Mouse (Mus musculus) hindbrain, embryonic 15.5 days (tissue): ENCODE data around the gene Gatad2b. TPM values are rescaled to one million over a fixed set of nuclear protein-coding genes. Genes with fewer than 3 reads are reported as not detected.
A peak's percentile ranks its signal among the peaks of the same experiment; 100 is the strongest.

ENCODE experiments used
- ATAC-seq: fragments of 200-750 bp; cut with Nextera tagmentation; 2 replicates; pipeline ENCODE4 v1.8.0; 2017; ENCODE audit warnings: low read depth, moderate number of reproducible peaks, moderate TSS enrichment; ENCODE audit not compliant: low FRiP score
- H3K27ac ChIP-seq: fragments of 300-500 bp; sonication (generic); replicated peaks from 2 replicates; pipeline ENCODE4 v1.5.1; 2015; ENCODE audit warnings: mild to moderate bottlenecking, inconsistent platforms
- H3K27me3 ChIP-seq: fragments of 300-500 bp; sonication (generic); 2 replicates; pipeline ENCODE4 v1.6.1; 2015; ENCODE audit warnings: control low read depth, inconsistent platforms
- H3K36me3 ChIP-seq: fragments of 300-500 bp; sonication (generic); 2 replicates; pipeline ENCODE4 v1.6.1; 2015; ENCODE audit warnings: control low read depth, inconsistent platforms
- H3K4me1 ChIP-seq: fragments of 300-500 bp; sonication (generic); replicated peaks from 2 replicates; pipeline ENCODE4 v1.6.1; 2015; ENCODE audit warnings: control low read depth, inconsistent platforms
- H3K4me2 ChIP-seq: fragments of 300-500 bp; sonication (generic); 2 replicates; pipeline ENCODE4 v1.6.1; 2015; ENCODE audit warnings: moderate library complexity, mild to moderate bottlenecking, inconsistent platforms
- H3K4me3 ChIP-seq: fragments of 300-500 bp; sonication (generic); 2 replicates; pipeline ENCODE4 v1.5.1; 2015; ENCODE audit warnings: mild to moderate bottlenecking, inconsistent platforms
- H3K9ac ChIP-seq: fragments of 300-500 bp; sonication (generic); 2 replicates; pipeline ENCODE4 v1.6.1; 2015; ENCODE audit warnings: inconsistent platforms
- H3K9me3 ChIP-seq: fragments of 300-500 bp; sonication (generic); 2 replicates; pipeline ENCODE4 v1.6.1; 2016; ENCODE audit warnings: control low read depth, inconsistent platforms
- WGBS: fragments of 180-500 bp; shearing (Covaris S2); methylation state at CpG from one replicate; pipeline ENCODE4 v1.1.7; 2015; 5-methylcytosine and 5-hydroxymethylcytosine counted together
- polyA plus RNA-seq: library from polyadenylated mRNA; unstranded; fragments of >200 nt; fragmentation: Nextera tagmentation; extraction: Ambion mirVana; gene quantifications from 2 replicates; pipeline ENCODE4 v1.2.1, GENCODE M21; 2015

Gatad2b gene
- polyA plus RNA-seq, 1 experiment from 2014 or later, result 11.1 TPM

GRCm38 (mm10) chr3:90388726-90389510 lies 95.9 kb downstream of the Gatad2b start:
- WGBS, result 3% methylated on average over 51 of the region's 53 CpGs
- ATAC-seq, result peak; percentile 77
- H3K9ac ChIP-seq, result peak overlapping the region; percentile 82

GRCm38 (mm10) chr3:90389511-90390490 lies 96.8 kb downstream of the Gatad2b start, which contains the start of gene Slc27a3:
TSS of gene Slc27a3 (minus strand) at chr3:90389938.
- peak; percentile 76 for ATAC-seq

More at GRCm38 (mm10) chr3:90388726-90389510, 95.9 kb downstream of the Gatad2b start:
- Histone ChIP-seq H3K9me3 (no peaks in the 10 kb centered on the region), H3K27me3 (no peaks in the 10 kb centered on the region), H3K27ac (peak overlapping the region; percentile 95), H3K4me1 (peaks cover 36% of the 10 kb centered on the region), H3K4me2 (peak overlapping the region; percentile 73), H3K36me3 (peaks cover 35% of the 10 kb centered on the region), H3K4me3 (peak overlapping the region; percentile 58)

GRCm38 (mm10) chr3:90391004-90391403 lies 98.0 kb downstream of the Gatad2b start:
- Histone ChIP-seq H3K36me3 (peaks cover 46% of the 10 kb centered on the region), H3K27me3 (no peaks in the 10 kb centered on the region), H3K9me3 (no peaks in the 10 kb centered on the region), H3K4me1 (peaks cover 36% of the 10 kb centered on the region), H3K4me3 (no peak overlapping the region), H3K9ac (0 out of 2 replicates have a peak overlapping the region, but pooled peaks have one; percentile 82), H3K27ac (0 out of 2 replicates have a peak overlapping the region, but pooled peaks have one; percentile 95), H3K4me2 (peak overlapping the region; percentile 73; the same call in 1 of the 2 replicates)
- no peak for ATAC-seq
- 75% methylated on average over 4 of the region's 4 CpGs for WGBS

More at GRCm38 (mm10) chr3:90389511-90390490, 96.8 kb downstream of the Gatad2b start, which contains the start of gene Slc27a3:
- WGBS, result under 1% methylated on average over 52 of the region's 55 CpGs
- Histone ChIP-seq H3K36me3 (peaks cover 44% of the 10 kb centered on the region), H3K9me3 (no peaks in the 10 kb centered on the region), H3K27ac (peak within 1 kb of the TSS; percentile 95), H3K4me3 (peak within 1 kb of the TSS; percentile 58), H3K4me2 (peak within 1 kb of the TSS; percentile 73), H3K27me3 (no peaks in the 10 kb centered on the region), H3K9ac (peak within 1 kb of the TSS; percentile 82), H3K4me1 (peaks cover 36% of the 10 kb centered on the region)

GRCm38 (mm10) chr3:90391941-90392340 lies 99.0 kb downstream of the Gatad2b start:
- 92% methylated on average over 8 of the region's 8 CpGs for WGBS
- Histone ChIP-seq H3K36me3 (peaks cover 51% of the 10 kb centered on the region), H3K9me3 (no peaks in the 10 kb centered on the region), H3K4me1 (peaks cover 32% of the 10 kb centered on the region), H3K27ac (no peak overlapping the region), H3K27me3 (no peaks in the 10 kb centered on the region), H3K9ac (no peak overlapping the region), H3K4me3 (no peak overlapping the region), H3K4me2 (no peak overlapping the region)
- ATAC-seq, result no peak

GRCm38 (mm10) chr3:90392661-90393060 lies 99.7 kb downstream of the Gatad2b start:
- no peak overlapping the region for H3K4me3 ChIP-seq
- no peak for ATAC-seq
- no peak overlapping the region for H3K4me2 ChIP-seq
- H3K36me3 ChIP-seq, result peaks cover 57% of the 10 kb centered on the region
- no peak overlapping the region for H3K9ac ChIP-seq
- WGBS, result 90% methylated on average over 3 of the region's 3 CpGs
- H3K27me3 ChIP-seq, result no peaks in the 10 kb centered on the region
- no peaks in the 10 kb centered on the region for H3K9me3 ChIP-seq
- H3K4me1 ChIP-seq, result peaks cover 25% of the 10 kb centered on the region
- no peak overlapping the region for H3K27ac ChIP-seq

- no peaks in the 10 kb centered on the region for H3K9me3 ChIP-seq
- no peak for ATAC-seq
- no peak overlapping the region for H3K4me3 ChIP-seq
- no peak overlapping the region for H3K4me2 ChIP-seq
- H3K36me3 ChIP-seq, result peaks cover 82% of the 10 kb centered on the region
- peaks cover 3% of the 10 kb centered on the region for H3K4me1 ChIP-seq
- no peak overlapping the region for H3K27ac ChIP-seq
- no peaks in the 10 kb centered on the region for H3K27me3 ChIP-seq
- H3K9ac ChIP-seq, result no peak overlapping the region
- 91% methylated on average over 3 of the region's 3 CpGs for WGBS
Observed at GRCm38 (mm10) chr3:90395629-90396028, 102.7 kb downstream of the Gatad2b start.

GRCm38 (mm10) chr3:90400993-90401392 lies 108.0 kb downstream of the Gatad2b start:
- Histone ChIP-seq H3K9ac (no peak overlapping the region), H3K4me2 (no peak overlapping the region), H3K27ac (no peak overlapping the region), H3K27me3 (no peaks in the 10 kb centered on the region), H3K9me3 (no peaks in the 10 kb centered on the region), H3K36me3 (peaks cover 83% of the 10 kb centered on the region), H3K4me1 (no peaks in the 10 kb centered on the region), H3K4me3 (no peak overlapping the region)
- no peak for ATAC-seq
- WGBS, result 85% methylated on average over 4 of the region's 4 CpGs

GRCm38 (mm10) chr3:90404121-90404520 lies 111.1 kb downstream of the Gatad2b start:
- Histone ChIP-seq H3K9ac (no peak overlapping the region), H3K4me1 (no peaks in the 10 kb centered on the region), H3K9me3 (no peaks in the 10 kb centered on the region), H3K27ac (no peak overlapping the region), H3K27me3 (no peaks in the 10 kb centered on the region), H3K4me2 (no peak overlapping the region), H3K4me3 (no peak overlapping the region), H3K36me3 (peaks cover 90% of the 10 kb centered on the region)
- 90% methylated on average over 3 of the region's 3 CpGs for WGBS
- no peak for ATAC-seq

- 88% methylated on average over 4 of the region's 4 CpGs for WGBS
- no peak overlapping the region for H3K4me3 ChIP-seq
- no peak overlapping the region for H3K27ac ChIP-seq
- no peaks in the 10 kb centered on the region for H3K4me1 ChIP-seq
- H3K9me3 ChIP-seq, result no peaks in the 10 kb centered on the region
- H3K36me3 ChIP-seq, result peaks cover 90% of the 10 kb centered on the region
- ATAC-seq, result no peak
- no peak overlapping the region for H3K9ac ChIP-seq
- no peak overlapping the region for H3K4me2 ChIP-seq
- no peaks in the 10 kb centered on the region for H3K27me3 ChIP-seq
Observed at GRCm38 (mm10) chr3:90404609-90405008, 111.6 kb downstream of the Gatad2b start.

GRCm38 (mm10) chr3:90406414-90406813 lies 113.4 kb downstream of the Gatad2b start:
- WGBS, result 97% methylated on average over 5 of the region's 5 CpGs
- Histone ChIP-seq H3K4me3 (no peak overlapping the region), H3K4me2 (no peak overlapping the region), H3K9ac (no peak overlapping the region), H3K4me1 (no peaks in the 10 kb centered on the region), H3K9me3 (no peaks in the 10 kb centered on the region), H3K36me3 (peaks cover 89% of the 10 kb centered on the region), H3K27ac (no peak overlapping the region), H3K27me3 (no peaks in the 10 kb centered on the region)
- no peak for ATAC-seq

- no peaks in the 10 kb centered on the region for H3K4me1 ChIP-seq
- 95% methylated on average over 3 of the region's 3 CpGs for WGBS
- ATAC-seq, result no peak
Observed at GRCm38 (mm10) chr3:90408721-90409120, 115.7 kb downstream of the Gatad2b start.

More at GRCm38 (mm10) chr3:90408721-90409120, 115.7 kb downstream of the Gatad2b start:
- Histone ChIP-seq H3K27ac (no peak overlapping the region), H3K36me3 (peaks cover 81% of the 10 kb centered on the region), H3K4me3 (no peak overlapping the region), H3K9me3 (no peaks in the 10 kb centered on the region), H3K9ac (no peak overlapping the region), H3K4me2 (no peak overlapping the region), H3K27me3 (no peaks in the 10 kb centered on the region)
